Mouse (Mus musculus): Measurements from ENCODE around the gene Myh15.

DNA sequence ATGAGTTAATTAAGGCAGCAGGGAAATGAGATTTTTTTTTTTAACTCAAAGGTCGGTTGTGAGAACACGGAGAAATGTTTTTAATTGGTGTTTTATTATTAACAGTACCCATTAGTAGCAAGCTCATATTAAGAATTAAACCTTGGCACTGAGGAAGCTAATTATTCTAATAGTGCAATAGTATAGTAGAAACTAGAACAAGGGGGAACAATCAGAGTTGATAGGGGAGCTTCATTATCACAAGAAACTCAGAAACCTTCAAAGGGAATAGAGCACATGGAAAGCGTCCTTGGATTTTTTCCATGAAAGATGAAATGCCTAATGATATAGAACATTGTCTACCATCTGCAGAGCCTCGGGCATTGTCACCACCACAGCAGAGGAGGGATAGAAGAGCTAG is 21.4 kb upstream of the Myh15 start:
- TF ChIP-seq POLR2A (IDR thresholded peaks at IDR 0.05; ENCODE audit: insufficient read depth, low read depth, low read length) (no peak), CTCF (IDR thresholded peaks at IDR 0.05) (no peak)
